Mouse (Mus musculus): ENCODE measurements at regions not wholly inside any gene's neighbourhood (a gene's known extent, or its start where the extent isn't known, plus 50 kb on each side); places are given as distances from the start of the nearest gene placed in this dataset.

DNA sequence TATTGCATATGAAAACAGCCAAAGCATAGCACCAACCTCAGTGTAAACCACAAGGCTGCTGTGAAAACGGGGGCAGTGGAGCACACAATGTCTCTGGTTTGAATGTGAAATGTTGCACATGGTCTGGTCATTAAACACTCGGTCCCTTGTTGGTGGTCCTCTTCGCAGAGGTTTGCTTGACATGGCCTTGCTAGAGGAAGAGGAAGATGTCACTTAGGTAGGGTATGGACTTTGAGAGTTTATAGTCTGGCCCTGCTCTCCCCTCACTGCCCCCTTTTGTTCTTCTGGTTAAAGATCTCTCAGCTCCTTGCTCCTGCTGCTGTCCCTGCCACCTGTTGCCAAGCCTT, 125.9 kb upstream of the Ift57 start:
- no peak for DNase-seq (ENCODE audit: low spot score)

DNA sequence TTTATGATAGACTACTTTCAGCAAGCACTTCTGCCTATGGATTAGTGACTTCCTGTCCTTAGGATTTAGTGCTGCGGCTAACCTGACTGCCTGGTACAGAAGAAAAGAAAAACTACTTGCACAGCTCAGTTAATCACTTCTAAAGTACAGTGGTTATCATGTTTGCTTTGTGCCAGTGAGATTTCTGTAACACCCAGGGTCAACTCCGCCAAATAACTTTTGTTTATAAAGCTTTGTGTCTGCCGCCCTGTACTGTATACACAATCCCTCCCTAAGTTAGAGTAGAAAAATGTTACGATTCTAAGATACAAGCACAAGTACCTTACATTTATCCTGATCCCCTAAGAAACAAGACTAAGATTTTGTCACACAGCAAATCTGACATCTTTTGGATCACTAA, 120.1 kb upstream of the Ift57 start:
- DNase-seq (ENCODE audit: low spot score), result no peak

DNA sequence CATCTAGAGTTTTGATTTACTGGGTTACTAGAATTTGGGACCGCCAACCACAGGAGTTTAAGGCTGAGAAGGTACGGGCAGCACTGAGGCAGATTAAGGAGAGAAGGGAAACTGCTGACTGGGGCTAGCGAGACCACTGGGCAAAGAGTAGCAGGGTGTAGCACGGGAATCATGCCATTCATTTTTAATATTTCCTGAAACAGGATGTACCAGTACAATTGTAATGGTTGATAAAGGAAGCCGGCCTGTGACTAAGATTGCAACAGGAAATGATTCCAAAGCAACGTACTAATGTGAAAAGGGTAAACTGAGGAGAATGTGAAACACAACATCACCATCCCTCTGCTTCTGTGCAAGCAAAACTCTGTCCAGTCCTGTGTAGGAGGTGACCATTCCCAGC, 118.3 kb upstream of the Ift57 start:
- DNase-seq (ENCODE audit: low spot score), result no peak

DNA sequence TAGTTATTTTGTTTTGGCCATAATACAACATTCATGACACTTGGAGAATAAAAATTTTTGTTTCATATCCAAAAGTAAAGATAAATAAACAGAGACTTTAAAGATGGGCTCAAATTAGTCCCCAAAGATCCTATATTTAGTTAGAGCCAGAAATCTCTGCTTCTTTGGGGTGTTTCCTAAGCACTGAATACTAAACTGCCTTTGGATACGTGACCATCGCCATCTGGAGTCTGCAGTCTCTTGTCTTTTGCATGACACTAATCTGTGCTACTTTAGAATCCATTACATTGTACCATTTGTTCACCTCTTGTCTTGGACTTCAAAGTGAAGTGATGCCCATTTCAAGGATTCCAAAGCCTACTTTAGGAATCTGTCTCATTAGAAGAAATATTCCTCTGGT, 92.5 kb upstream of the Ift57 start:
- DNase-seq (ENCODE audit: low spot score), result no peak

DNA sequence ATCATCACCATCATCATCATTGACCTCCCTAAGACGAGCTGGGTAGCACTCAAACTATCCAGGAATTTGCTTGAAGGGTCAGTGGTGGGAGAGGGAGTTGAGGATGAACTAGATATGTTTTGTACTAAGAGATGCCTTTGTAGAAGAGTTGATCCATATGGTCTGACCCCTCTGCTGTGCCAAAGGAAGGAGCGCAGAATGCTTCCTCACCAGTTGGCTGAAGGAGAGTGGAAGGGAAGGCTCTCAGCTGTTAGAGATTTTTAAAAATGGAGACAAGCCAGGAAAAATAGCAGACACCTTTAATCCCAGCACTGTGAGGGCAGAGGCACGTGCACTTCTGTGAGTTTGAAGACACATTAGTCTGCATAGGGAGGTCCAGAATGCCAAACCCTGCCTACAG, 84.2 kb upstream of the Ift57 start:
- no peak for DNase-seq (ENCODE audit: low spot score)

DNA sequence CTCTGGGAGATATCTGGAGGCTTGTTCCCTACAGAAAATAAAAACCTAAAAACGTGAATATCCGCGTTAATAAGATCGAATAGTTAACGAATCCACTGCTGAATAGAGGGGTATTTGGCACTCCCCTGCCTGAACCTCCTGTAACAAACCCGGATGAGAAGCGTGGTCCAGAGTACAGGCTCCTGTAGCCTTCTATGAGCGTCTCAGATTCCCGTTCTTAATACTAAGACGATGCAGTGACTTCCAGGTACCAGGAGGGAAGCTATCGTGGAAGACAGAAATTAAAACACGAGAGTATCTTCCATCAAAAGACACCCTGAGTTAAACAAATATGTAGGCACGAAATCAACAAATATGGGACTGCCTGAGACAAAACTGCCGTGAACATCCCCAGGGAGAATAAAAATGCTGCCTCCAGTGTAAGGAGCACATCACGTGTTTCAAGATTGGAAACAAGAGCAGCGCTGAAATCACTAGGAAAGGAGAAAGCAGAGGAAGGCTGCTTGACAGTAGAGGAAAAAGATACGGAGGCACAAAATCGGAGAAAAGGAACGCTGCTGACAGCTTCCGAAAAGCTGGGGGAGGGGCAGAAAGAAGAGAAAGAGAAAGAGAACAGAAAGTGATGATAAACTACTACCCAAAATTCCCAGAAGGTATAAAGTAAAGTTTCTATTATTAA, 83.6 kb upstream of the Ift57 start:
- DNase-seq (ENCODE audit: low spot score), result peak; percentile 18

DNA sequence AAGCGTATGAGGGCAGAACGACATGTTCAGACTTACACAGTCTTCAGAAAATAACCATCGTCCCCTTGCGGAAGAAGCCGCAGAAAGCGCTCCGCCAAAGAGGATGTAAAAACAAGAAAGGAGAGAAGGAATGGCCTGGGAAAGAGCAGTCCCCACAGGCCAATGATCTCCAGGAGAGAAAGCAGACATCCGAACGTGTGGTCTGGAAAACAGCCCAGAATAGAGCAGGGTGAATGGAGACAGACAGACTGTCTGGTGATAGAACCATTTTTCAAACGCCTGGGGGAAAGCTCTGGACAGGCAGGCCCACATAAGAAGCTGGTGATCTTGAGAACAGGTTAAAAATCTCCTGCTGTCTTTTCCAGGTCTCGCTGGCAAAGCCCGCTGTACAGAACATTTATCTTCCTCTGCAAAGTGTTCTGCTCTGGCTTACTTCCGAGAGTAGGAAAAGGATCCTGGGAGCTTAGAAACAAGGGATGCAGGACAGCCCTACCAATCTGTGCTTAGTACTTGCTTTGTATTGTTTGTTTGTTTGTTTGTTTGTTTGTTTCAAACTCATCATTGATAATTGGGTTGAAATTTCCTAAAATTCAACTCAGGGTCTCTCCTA, 82.7 kb upstream of the Ift57 start:
- DNase-seq (ENCODE audit: low spot score), result no peak

DNA sequence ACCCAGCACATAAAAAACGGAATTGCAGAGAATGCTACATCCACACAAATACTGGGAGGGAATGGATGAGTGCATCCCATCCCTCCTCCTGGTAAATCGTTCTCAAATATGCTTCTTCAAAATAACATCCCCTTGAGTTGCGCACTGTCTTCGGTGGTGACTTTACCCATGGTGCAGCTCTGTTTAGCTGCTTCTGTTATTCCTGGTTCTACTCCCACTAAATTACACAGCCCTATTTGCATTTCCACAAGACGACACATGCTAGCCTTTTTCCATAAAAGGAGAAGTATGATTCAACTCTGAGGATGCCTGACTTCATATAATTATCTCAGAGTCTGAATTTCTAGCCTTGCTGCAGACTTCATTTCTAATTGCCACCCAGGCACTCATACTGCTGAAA, 65.5 kb upstream of the Ift57 start:
- DNase-seq (ENCODE audit: low spot score), result no peak

DNA sequence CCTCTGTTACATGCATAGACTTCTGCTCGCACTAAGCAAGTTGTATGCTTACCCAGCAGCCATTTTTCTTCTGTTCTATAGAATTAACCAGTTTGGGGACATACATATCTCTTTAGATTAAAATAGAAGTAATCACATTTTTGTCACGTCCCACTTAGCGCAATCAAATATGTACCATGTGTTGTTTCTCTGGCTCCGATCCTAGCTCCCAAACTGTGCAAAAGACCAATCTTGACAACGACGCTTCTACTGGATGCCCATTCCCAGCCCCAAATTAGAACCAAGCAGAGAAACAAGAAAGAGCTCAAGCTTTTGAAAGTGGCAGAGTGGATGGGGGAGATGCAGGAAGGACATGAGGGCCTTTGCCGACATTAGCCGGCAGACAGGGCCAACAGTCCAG, 63.5 kb upstream of the Ift57 start:
- no peak for DNase-seq (ENCODE audit: low spot score)

DNA sequence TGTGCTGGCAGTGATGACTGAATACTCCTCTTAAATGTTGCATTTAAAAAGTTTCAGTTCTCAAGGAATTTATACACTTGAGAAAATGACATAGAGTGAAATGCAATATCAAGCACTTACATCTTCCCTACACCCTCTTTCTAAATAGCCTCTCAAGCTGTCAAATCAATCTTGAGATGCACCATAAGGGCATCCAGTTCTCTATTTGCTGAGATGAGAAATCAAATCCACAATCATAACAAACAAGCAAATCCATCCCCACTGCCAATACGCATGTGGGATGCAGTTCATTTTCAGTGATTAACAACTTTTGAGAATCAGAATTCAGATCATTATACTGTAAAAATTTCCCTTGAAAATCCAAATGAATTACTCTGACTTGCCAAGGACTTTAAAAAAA, 62.6 kb upstream of the Ift57 start:
- no peak for DNase-seq (ENCODE audit: low spot score)

DNA sequence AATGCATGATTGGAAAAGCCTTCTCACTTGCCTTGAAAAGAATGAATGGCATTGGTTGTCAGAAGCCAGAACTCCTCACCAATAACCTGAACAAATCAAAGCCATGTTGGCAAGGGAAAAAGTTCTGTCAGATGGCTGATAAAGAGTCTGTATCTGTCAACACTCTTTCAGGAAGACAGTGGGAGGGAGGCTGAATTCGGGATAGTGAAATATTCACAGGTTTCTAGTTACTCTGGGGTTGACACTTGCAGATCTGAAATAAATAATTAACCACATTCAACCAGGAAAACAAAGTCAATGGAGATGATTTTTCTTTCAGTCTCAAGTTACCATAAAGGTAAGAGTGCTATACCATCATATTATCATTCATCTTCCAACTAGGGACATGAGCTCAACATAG, 56.3 kb upstream of the Ift57 start:
- no peak for DNase-seq (ENCODE audit: low spot score)

DNA sequence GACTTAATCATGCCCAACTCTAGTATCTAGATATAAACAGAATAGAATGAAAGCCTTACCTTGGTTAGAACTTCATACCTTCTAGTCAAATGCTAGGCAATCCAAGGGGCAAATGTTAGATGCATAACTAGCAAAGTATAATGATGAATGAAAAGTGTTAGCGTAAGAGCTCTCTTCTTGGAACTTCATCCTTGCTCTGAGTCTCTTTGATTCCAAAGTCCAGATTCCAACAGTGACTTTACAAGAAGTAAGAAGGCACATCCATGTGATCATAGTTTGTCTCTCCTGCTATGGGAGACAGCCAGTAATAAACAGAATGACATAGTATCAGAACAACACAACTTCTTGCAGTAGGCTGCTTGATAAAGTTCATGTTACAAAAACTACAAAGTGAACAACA, 54.6 kb upstream of the Ift57 start:
- no peak for DNase-seq (ENCODE audit: low spot score)

DNA sequence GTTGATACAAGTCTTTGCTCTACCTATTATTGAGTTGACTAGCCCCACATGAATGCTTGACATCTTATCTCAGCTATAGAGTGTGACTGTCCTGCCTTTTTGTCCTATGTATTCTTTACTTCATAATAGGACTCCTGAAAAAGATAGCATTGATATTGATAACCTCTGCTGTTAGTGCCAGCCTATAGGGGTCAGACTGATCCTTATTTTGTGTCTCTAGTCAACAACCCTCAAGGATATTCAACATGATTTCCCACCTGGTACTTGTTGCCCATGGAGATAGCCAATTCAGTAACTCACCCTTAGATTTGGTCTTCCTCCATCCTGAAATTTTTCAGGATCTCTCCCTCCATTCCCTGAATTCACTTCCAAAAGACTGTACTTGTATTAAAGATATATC, 52.6 kb upstream of the Ift57 start:
- DNase-seq (ENCODE audit: low spot score), result no peak
